Mouse (Mus musculus) brown adipose tissue, adult 24 weeks (tissue): ENCODE measurements around the gene Trappc3. TPM values are rescaled to one million over a fixed set of nuclear protein-coding genes. Genes with fewer than 3 reads are reported as not detected.

ENCODE experiments used
- polyA plus RNA-seq: library from polyadenylated mRNA; stranded (reverse); fragments of >200 nt; gene quantifications from 2 replicates; pipeline ENCODE4 v1.2.4, GENCODE M21; 2012; ENCODE audit not compliant: missing spikeins, insufficient read depth, insufficient read length

Trappc3 gene
- polyA plus RNA-seq, 1 experiment = 73.3 TPM

Other genes with a start within 250 kb of the Trappc3 start
- 1.5 and 1.9 TPM in 2 replicates for gene Csf3r, start 237.8 kb upstream of the Trappc3 start, polyA plus RNA-seq
- 275 and 283 TPM in 2 replicates for gene Mrps15, start 215.4 kb upstream of the Trappc3 start, polyA plus RNA-seq
- 16.3 and 26.3 TPM in 2 replicates for gene Oscp1, start 203.8 kb upstream of the Trappc3 start, polyA plus RNA-seq
- gene Lsm10, start 165.7 kb upstream of the Trappc3 start, polyA plus RNA-seq = 19.2 and 24.1 TPM in 2 replicates
- gene Stk40, start 158.4 kb upstream of the Trappc3 start, polyA plus RNA-seq = 53.8 and 65.5 TPM in 2 replicates
- gene Eva1b, start 114.6 kb upstream of the Trappc3 start, polyA plus RNA-seq = 8.6 and 13.5 TPM in 2 replicates
- gene Sh3d21, start 98.8 kb upstream of the Trappc3 start, polyA plus RNA-seq = 2.1 and 3.5 TPM in 2 replicates
- gene Thrap3, start 59.6 kb upstream of the Trappc3 start, polyA plus RNA-seq = 65.6 and 120 TPM in 2 replicates
- gene Map7d1, start 6.0 kb upstream of the Trappc3 start, polyA plus RNA-seq = 27.0 and 28.4 TPM in 2 replicates
- gene Col8a2, start 24.5 kb downstream of the Trappc3 start, polyA plus RNA-seq = not detected in 2 replicates
- 14.8 and 15.4 TPM in 2 replicates for gene Adprhl2, start 59.4 kb downstream of the Trappc3 start, polyA plus RNA-seq
- gene Tekt2, start 63.4 kb downstream of the Trappc3 start, polyA plus RNA-seq = not detected in 2 replicates
- 4.6 and 5.3 TPM in 2 replicates for gene Ago3, start 167.2 kb downstream of the Trappc3 start, polyA plus RNA-seq
- gene Ago1, start 206.3 kb downstream of the Trappc3 start, polyA plus RNA-seq = 4.9 and 8.9 TPM in 2 replicates